24 mouse cellular contexts compared by ENCODE assay signal in genomic region chr11:87862805-87863204, GRCm38 (mm10). TPM values are rescaled to one million over a fixed set of nuclear protein-coding genes. Genes with fewer than 3 reads are reported as not detected.
"Had no signal": no experiment of that assay in that cellular context is flagged by ENCODE, and none has a peak within 500 bp of the region (broad histone marks: within the 10 kb centered on the region; RNA-seq: fewer than 3 reads in every experiment).

No protein-coding gene starts in this region.

- H3K9ac ChIP-seq: lung, embryonic 15.5 days; midbrain, embryonic 13.5 days; midbrain, embryonic 15.5 days; neural tube, embryonic 12.5 days; stomach, embryonic 15.5 days had no signal

- H3K9me3 ChIP-seq: lung, embryonic 15.5 days; megakaryocyte, embryonic 14.5 days; midbrain, embryonic 13.5 days; midbrain, embryonic 15.5 days; neural tube, embryonic 12.5 days; stomach, embryonic 15.5 days had no signal

- H3K4me1 ChIP-seq: lung, embryonic 15.5 days; midbrain, embryonic 13.5 days; midbrain, embryonic 15.5 days; neural tube, embryonic 12.5 days; stomach, embryonic 15.5 days had no signal

- H3K36me3 ChIP-seq: midbrain, embryonic 15.5 days had no signal

- H3K4me3 ChIP-seq: lung, embryonic 15.5 days; megakaryocyte, embryonic 14.5 days; midbrain, embryonic 13.5 days; midbrain, embryonic 15.5 days; neural tube, embryonic 12.5 days; stomach, embryonic 15.5 days had no signal

- H3K27me3 ChIP-seq: lung, embryonic 15.5 days; midbrain, embryonic 13.5 days; midbrain, embryonic 15.5 days; neural tube, embryonic 12.5 days; stomach, embryonic 15.5 days had no signal

- H3K4me2 ChIP-seq: lung, embryonic 15.5 days; midbrain, embryonic 11.5 days; midbrain, embryonic 13.5 days; midbrain, embryonic 15.5 days; neural tube, embryonic 12.5 days; stomach, embryonic 15.5 days had no signal

- H3K27ac ChIP-seq: lung, embryonic 15.5 days; macrophage; midbrain, embryonic 13.5 days; midbrain, embryonic 15.5 days; neural tube, embryonic 12.5 days; stomach, embryonic 15.5 days; stomach, postnatal 0 days had no signal

- DNase-seq: lung, postnatal 14 days; lung, postnatal 36 days; right cerebral cortex, postnatal 14 days; thymus, adult 2 months; thymus, postnatal 25 days; thymus, postnatal 4 days had no signal

- ATAC-seq: lung, postnatal 0 days; midbrain, embryonic 13.5 days; midbrain, embryonic 15.5 days had no signal

RNA-seq across cellular contexts. Expression of gene Epx, which starts 12.5 kb away (rescaled TPM):
- total RNA-seq: monocyte, adult 5-6 weeks; neutrophil, adult 5-6 weeks had no signal
- polyA plus RNA-seq: lung, embryonic 15.5 days; lung, postnatal 0 days; macrophage; midbrain, embryonic 11.5 days; neural tube, embryonic 12.5 days; testis, adult 2 months; urinary bladder, adult 2 months had no signal

RNA-seq across cellular contexts. Expression of gene Olfr462, which starts 29.3 kb away (rescaled TPM):
- total RNA-seq: megakaryocyte progenitor cell, adult 5-6 weeks; midbrain, postnatal 0 days; monocyte, adult 5-6 weeks; neutrophil, adult 5-6 weeks had no signal
- polyA plus RNA-seq: lung, embryonic 15.5 days; lung, postnatal 0 days; macrophage; midbrain, embryonic 11.5 days; midbrain, embryonic 13.5 days; midbrain, embryonic 15.5 days; midbrain, postnatal 0 days; neural tube, embryonic 12.5 days; neural tube, embryonic 14.5 days; spleen, adult 2 months; stomach, embryonic 15.5 days; stomach, postnatal 0 days; testis, adult 2 months; thymus, adult 2 months; urinary bladder, adult 2 months had no signal

RNA-seq across cellular contexts. Expression of gene Olfr463, which starts 34.4 kb away (rescaled TPM):
- total RNA-seq: megakaryocyte progenitor cell, adult 5-6 weeks; midbrain, postnatal 0 days; monocyte, adult 5-6 weeks; neutrophil, adult 5-6 weeks had no signal
- polyA plus RNA-seq: lung, embryonic 15.5 days; lung, postnatal 0 days; macrophage; midbrain, embryonic 11.5 days; midbrain, embryonic 13.5 days; midbrain, embryonic 15.5 days; midbrain, postnatal 0 days; neural tube, embryonic 12.5 days; neural tube, embryonic 14.5 days; spleen, adult 2 months; stomach, embryonic 15.5 days; stomach, postnatal 0 days; testis, adult 2 months; thymus, adult 2 months; urinary bladder, adult 2 months had no signal

RNA-seq across cellular contexts. Expression of gene Lpo, which starts 34.7 kb away (rescaled TPM):
- total RNA-seq: monocyte, adult 5-6 weeks; neutrophil, adult 5-6 weeks had no signal
- polyA plus RNA-seq: lung, postnatal 0 days; macrophage; urinary bladder, adult 2 months had no signal
